Mouse (Mus musculus): ENCODE results near the gene Ifnar1. TPM values are rescaled to one million over a fixed set of nuclear protein-coding genes. Genes with fewer than 3 reads are reported as not detected.
A peak's percentile ranks its signal among the peaks of the same experiment; 100 is the strongest.
"Not testable (repeated sequence)": the region's sequence is repeated elsewhere in the genome, so short reads cannot be mapped to it uniquely, and the experiment has no call there.

Ifnar1 gene
- polyA plus RNA-seq, 1 experiment from 2014 or later: 56.0 TPM

GRCm38 (mm10) chr16:91526274-91526673 is 41.2 kb downstream of the Ifnar1 start:
- ATAC-seq (ENCODE audit: insufficient read depth, low FRiP score, low TSS enrichment) (no peak), DNase-seq (ENCODE audit: low spot score) (no peak)
- 98% methylated on average over 6 of the region's 6 CpGs for WGBS
- H3K9me3 ChIP-seq (ENCODE audit: control insufficient read depth, low read length): no peaks in the 10 kb centered on the region
- no peaks in the 10 kb centered on the region for H3K27me3 ChIP-seq (ENCODE audit: control insufficient read depth, insufficient read depth, low read length)
- no peak overlapping the region for H3K27ac ChIP-seq (ENCODE audit: low read depth, low read length)
- H3K9ac ChIP-seq (ENCODE audit: low read length): no peak overlapping the region
- H3K36me3 ChIP-seq (ENCODE audit: control insufficient read depth, insufficient read depth, low read length): no peaks in the 10 kb centered on the region
- no peak overlapping the region for H3K4me3 ChIP-seq (ENCODE audit: low read depth, low read length)
- no peak overlapping the region for H3K4me2 ChIP-seq (ENCODE audit: low read depth)
- H3K4me1 ChIP-seq (ENCODE audit: control insufficient read depth, insufficient read depth, low read length): no peaks in the 10 kb centered on the region

- H3K4me2 ChIP-seq (ENCODE audit: low read depth): no peak overlapping the region
- no peak for DNase-seq (ENCODE audit: low spot score)
- no peak overlapping the region for H3K27ac ChIP-seq (ENCODE audit: low read depth, low read length)
- H3K4me1 ChIP-seq (ENCODE audit: control insufficient read depth, insufficient read depth, low read length): no peaks in the 10 kb centered on the region
- no peak overlapping the region for H3K9ac ChIP-seq (ENCODE audit: low read length)
- H3K27me3 ChIP-seq (ENCODE audit: control insufficient read depth, insufficient read depth, low read length): no peaks in the 10 kb centered on the region
- WGBS: 78% methylated on average over 10 of the region's 10 CpGs
- no peak for ATAC-seq (ENCODE audit: insufficient read depth, low FRiP score, low TSS enrichment)
- H3K4me3 ChIP-seq (ENCODE audit: low read depth, low read length): no peak overlapping the region
- H3K36me3 ChIP-seq (ENCODE audit: control insufficient read depth, insufficient read depth, low read length): no peaks in the 10 kb centered on the region
- H3K9me3 ChIP-seq (ENCODE audit: control insufficient read depth, low read length): no peaks in the 10 kb centered on the region
Measured at GRCm38 (mm10) chr16:91527051-91527450, 42.0 kb downstream of the Ifnar1 start.

- Histone ChIP-seq H3K9me3 (ENCODE audit: control insufficient read depth, low read length) (no peaks in the 10 kb centered on the region), H3K36me3 (ENCODE audit: control insufficient read depth, insufficient read depth, low read length) (no peaks in the 10 kb centered on the region), H3K4me3 (ENCODE audit: low read depth, low read length) (no peak overlapping the region), H3K27ac (ENCODE audit: low read depth, low read length) (no peak overlapping the region), H3K4me2 (ENCODE audit: low read depth) (no peak overlapping the region), H3K4me1 (ENCODE audit: control insufficient read depth, insufficient read depth, low read length) (no peaks in the 10 kb centered on the region), H3K9ac (ENCODE audit: low read length) (no peak overlapping the region), H3K27me3 (ENCODE audit: control insufficient read depth, insufficient read depth, low read length) (no peaks in the 10 kb centered on the region)
- DNase-seq (ENCODE audit: low spot score): no peak
- 59% methylated on average over 5 of the region's 5 CpGs for WGBS
- ATAC-seq (ENCODE audit: insufficient read depth, low FRiP score, low TSS enrichment): no peak
Measured at GRCm38 (mm10) chr16:91527500-91527899, 42.5 kb downstream of the Ifnar1 start.

GRCm38 (mm10) chr16:91528578-91528977 is 43.5 kb downstream of the Ifnar1 start:
- DNase-seq (ENCODE audit: low spot score) (no peak), ATAC-seq (ENCODE audit: insufficient read depth, low FRiP score, low TSS enrichment) (no peak)
- H3K36me3 ChIP-seq (ENCODE audit: control insufficient read depth, insufficient read depth, low read length): no peaks in the 10 kb centered on the region
- no peaks in the 10 kb centered on the region for H3K9me3 ChIP-seq (ENCODE audit: control insufficient read depth, low read length)
- H3K4me3 ChIP-seq (ENCODE audit: low read depth, low read length): no peak overlapping the region
- no peak overlapping the region for H3K9ac ChIP-seq (ENCODE audit: low read length)
- H3K4me1 ChIP-seq (ENCODE audit: control insufficient read depth, insufficient read depth, low read length): no peaks in the 10 kb centered on the region
- no peaks in the 10 kb centered on the region for H3K27me3 ChIP-seq (ENCODE audit: control insufficient read depth, insufficient read depth, low read length)
- no peak overlapping the region for H3K27ac ChIP-seq (ENCODE audit: low read depth, low read length)
- H3K4me2 ChIP-seq (ENCODE audit: low read depth): no peak overlapping the region
- WGBS: 91% methylated on average over 9 of the region's 9 CpGs

GRCm38 (mm10) chr16:91530830-91531229 is 45.8 kb downstream of the Ifnar1 start:
- not testable (repeated sequence) for H3K27me3 ChIP-seq (ENCODE audit: control insufficient read depth, insufficient read depth, low read length); H3K4me2 ChIP-seq (ENCODE audit: low read depth); H3K27ac ChIP-seq (ENCODE audit: low read depth, low read length); H3K36me3 ChIP-seq (ENCODE audit: control insufficient read depth, insufficient read depth, low read length); H3K4me3 ChIP-seq (ENCODE audit: low read depth, low read length); DNase-seq (ENCODE audit: low spot score); H3K9ac ChIP-seq (ENCODE audit: low read length); H3K9me3 ChIP-seq (ENCODE audit: control insufficient read depth, low read length); H3K4me1 ChIP-seq (ENCODE audit: control insufficient read depth, insufficient read depth, low read length); ATAC-seq (ENCODE audit: insufficient read depth, low FRiP score, low TSS enrichment)
- 76% methylated on average over 4 of the region's 4 CpGs for WGBS

- Histone ChIP-seq H3K9ac (ENCODE audit: low read length) (no peak overlapping the region), H3K27ac (ENCODE audit: low read depth, low read length) (no peak overlapping the region), H3K9me3 (ENCODE audit: control insufficient read depth, low read length) (no peaks in the 10 kb centered on the region), H3K4me2 (ENCODE audit: low read depth) (no peak overlapping the region), H3K27me3 (ENCODE audit: control insufficient read depth, insufficient read depth, low read length) (no peaks in the 10 kb centered on the region), H3K4me1 (ENCODE audit: control insufficient read depth, insufficient read depth, low read length) (no peaks in the 10 kb centered on the region), H3K4me3 (ENCODE audit: low read depth, low read length) (no peak overlapping the region), H3K36me3 (ENCODE audit: control insufficient read depth, insufficient read depth, low read length) (no peaks in the 10 kb centered on the region)
- WGBS: 79% methylated on average over 6 of the region's 6 CpGs
- DNase-seq (ENCODE audit: low spot score) (no peak), ATAC-seq (ENCODE audit: insufficient read depth, low FRiP score, low TSS enrichment) (no peak)
Measured at GRCm38 (mm10) chr16:91531856-91532255, 46.8 kb downstream of the Ifnar1 start.

GRCm38 (mm10) chr16:91532429-91532828 is 47.4 kb downstream of the Ifnar1 start:
- no peak overlapping the region for H3K4me2 ChIP-seq (ENCODE audit: low read depth)
- no peaks in the 10 kb centered on the region for H3K36me3 ChIP-seq (ENCODE audit: control insufficient read depth, insufficient read depth, low read length)
- DNase-seq (ENCODE audit: low spot score) (no peak), ATAC-seq (ENCODE audit: insufficient read depth, low FRiP score, low TSS enrichment) (no peak)
- 14% methylated on average over 2 of the region's 2 CpGs for WGBS
- no peaks in the 10 kb centered on the region for H3K27me3 ChIP-seq (ENCODE audit: control insufficient read depth, insufficient read depth, low read length)
- H3K9me3 ChIP-seq (ENCODE audit: control insufficient read depth, low read length): no peaks in the 10 kb centered on the region
- H3K4me1 ChIP-seq (ENCODE audit: control insufficient read depth, insufficient read depth, low read length): no peaks in the 10 kb centered on the region
- H3K4me3 ChIP-seq (ENCODE audit: low read depth, low read length): no peak overlapping the region
- H3K27ac ChIP-seq (ENCODE audit: low read depth, low read length): no peak overlapping the region
- H3K9ac ChIP-seq (ENCODE audit: low read length): no peak overlapping the region

GRCm38 (mm10) chr16:91533097-91534001 is 48.3 kb downstream of the Ifnar1 start:
- Histone ChIP-seq H3K9me3 (ENCODE audit: control insufficient read depth, low read length) (no peaks in the 10 kb centered on the region), H3K9ac (ENCODE audit: low read length) (no peak overlapping the region), H3K27me3 (ENCODE audit: control insufficient read depth, insufficient read depth, low read length) (no peaks in the 10 kb centered on the region), H3K4me1 (ENCODE audit: control insufficient read depth, insufficient read depth, low read length) (no peaks in the 10 kb centered on the region), H3K4me3 (ENCODE audit: low read depth, low read length) (no peak overlapping the region), H3K4me2 (ENCODE audit: low read depth) (no peak overlapping the region), H3K27ac (ENCODE audit: low read depth, low read length) (no peak overlapping the region), H3K36me3 (ENCODE audit: control insufficient read depth, insufficient read depth, low read length) (no peaks in the 10 kb centered on the region)
- ATAC-seq (ENCODE audit: insufficient read depth, low FRiP score, low TSS enrichment): no peak
- no peak for DNase-seq (ENCODE audit: low spot score)
- WGBS: 69% methylated on average over 23 of the region's 23 CpGs

- Histone ChIP-seq H3K4me3 (ENCODE audit: low read depth, low read length) (no peak overlapping the region), H3K4me1 (ENCODE audit: control insufficient read depth, insufficient read depth, low read length) (no peaks in the 10 kb centered on the region), H3K36me3 (ENCODE audit: control insufficient read depth, insufficient read depth, low read length) (no peaks in the 10 kb centered on the region), H3K4me2 (ENCODE audit: low read depth) (no peak overlapping the region), H3K9me3 (ENCODE audit: control insufficient read depth, low read length) (no peaks in the 10 kb centered on the region), H3K27ac (ENCODE audit: low read depth, low read length) (no peak overlapping the region), H3K9ac (ENCODE audit: low read length) (no peak overlapping the region), H3K27me3 (ENCODE audit: control insufficient read depth, insufficient read depth, low read length) (no peaks in the 10 kb centered on the region)
- 52% methylated on average over 13 of the region's 13 CpGs for WGBS
- peak; percentile 85 for DNase-seq (ENCODE audit: low spot score)
- no peak for ATAC-seq (ENCODE audit: insufficient read depth, low FRiP score, low TSS enrichment)
Measured at GRCm38 (mm10) chr16:91534477-91534876, 49.4 kb downstream of the Ifnar1 start.

Measured in neural tube, embryonic 11.5 days (tissue).